Mouse (Mus musculus): ENCODE measurements at regions not wholly inside any gene's neighbourhood (a gene's known extent, or its start where the extent isn't known, plus 50 kb on each side); places are given as distances from the start of the nearest gene placed in this dataset.

- no peaks in the 10 kb centered on the region for H3K36me3 ChIP-seq (ENCODE audit: insufficient read depth, low read length)
- H3K27ac ChIP-seq (ENCODE audit: low read length), result peak overlapping the region; percentile 43; the same call in 1 of the 2 replicates
- H3K4me3 ChIP-seq (ENCODE audit: low read depth, low read length), result no peak overlapping the region
- no peak overlapping the region for H3K4me2 ChIP-seq (replicated peaks; ENCODE audit: low read depth, low read length)
- no peak overlapping the region for H3K9ac ChIP-seq (replicated peaks; ENCODE audit: low read depth)
- DNase-seq (ENCODE audit: low spot score), result peak; percentile 76
- H3K27me3 ChIP-seq (replicated peaks; ENCODE audit: insufficient read depth, low read length), result no peaks in the 10 kb centered on the region
- no peaks in the 10 kb centered on the region for H3K9me3 ChIP-seq (ENCODE audit: low read length)
- TF ChIP-seq CTCF (IDR thresholded peaks at IDR 0.05) (no peak), EP300 (IDR thresholded peaks at IDR 0.05) (0 out of 2 replicates have a peak, but pooled peaks have one; percentile 19)
- ATAC-seq, result peak; percentile 45
- WGBS, result 16% methylated on average over 10 of the region's 10 CpGs
- peaks cover 19% of the 10 kb centered on the region for H3K4me1 ChIP-seq (ENCODE audit: insufficient read depth, low read depth, low read length)
Measured at GRCm38 (mm10) chr10:111558675-111559340, 52.7 kb downstream of the Phlda1 start.

- H3K4me1 ChIP-seq (ENCODE audit: insufficient read depth, low read depth, low read length), result peaks cover 19% of the 10 kb centered on the region
- no peaks in the 10 kb centered on the region for H3K9me3 ChIP-seq (ENCODE audit: low read length)
- no peaks in the 10 kb centered on the region for H3K36me3 ChIP-seq (ENCODE audit: insufficient read depth, low read length)
- TF ChIP-seq CTCF (IDR thresholded peaks at IDR 0.05) (no peak), EP300 (IDR thresholded peaks at IDR 0.05) (peak; percentile 79)
- peak overlapping the region; percentile 43; the same call in 1 of the 2 replicates for H3K27ac ChIP-seq (ENCODE audit: low read length)
- ATAC-seq, result peak; percentile 47
- no peak overlapping the region for H3K4me2 ChIP-seq (replicated peaks; ENCODE audit: low read depth, low read length)
- H3K27me3 ChIP-seq (replicated peaks; ENCODE audit: insufficient read depth, low read length), result no peaks in the 10 kb centered on the region
- H3K9ac ChIP-seq (replicated peaks; ENCODE audit: low read depth), result no peak overlapping the region
- DNase-seq (ENCODE audit: low spot score), result peak; percentile 63
- 15% methylated on average over 17 of the region's 17 CpGs for WGBS
- H3K4me3 ChIP-seq (ENCODE audit: low read depth, low read length), result no peak overlapping the region
Measured at GRCm38 (mm10) chr10:111559341-111560246, 53.5 kb downstream of the Phlda1 start.

DNA sequence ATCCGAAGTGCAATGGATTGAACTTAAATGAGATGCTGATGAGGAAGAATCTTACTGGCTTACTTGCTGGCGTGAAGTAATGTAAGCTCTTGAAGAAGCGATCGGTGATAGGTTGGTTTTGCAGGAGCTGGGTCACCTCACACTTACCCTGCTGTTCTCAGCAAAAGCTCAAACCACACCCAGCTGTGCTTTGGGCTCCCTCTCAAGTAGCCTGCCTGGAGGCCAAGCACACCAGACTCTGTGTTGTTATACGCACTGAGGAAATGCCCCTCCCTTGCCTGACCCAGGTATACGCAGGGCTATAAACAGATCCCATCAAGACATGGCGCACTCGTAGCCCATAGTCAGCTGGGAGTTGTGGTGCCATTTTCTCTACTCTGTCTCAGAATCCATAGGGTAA is 56.5 kb downstream of the Phlda1 start:
- Histone ChIP-seq H3K9ac (replicated peaks; ENCODE audit: low read depth) (no peak overlapping the region), H3K4me2 (replicated peaks; ENCODE audit: low read depth, low read length) (no peak overlapping the region), H3K36me3 (ENCODE audit: insufficient read depth, low read length) (no peaks in the 10 kb centered on the region), H3K9me3 (ENCODE audit: low read length) (no peaks in the 10 kb centered on the region), H3K27ac (ENCODE audit: low read length) (no peak overlapping the region), H3K4me3 (ENCODE audit: low read depth, low read length) (no peak overlapping the region), H3K27me3 (replicated peaks; ENCODE audit: insufficient read depth, low read length) (no peaks in the 10 kb centered on the region), H3K4me1 (ENCODE audit: insufficient read depth, low read depth, low read length) (peaks cover 18% of the 10 kb centered on the region)
- TF ChIP-seq EP300 (IDR thresholded peaks at IDR 0.05) (no peak), CTCF (IDR thresholded peaks at IDR 0.05) (no peak)
- ATAC-seq (peak; percentile 46), DNase-seq (ENCODE audit: low spot score) (peak; percentile 39)
- WGBS, result 68% methylated on average over 8 of the region's 8 CpGs

GRCm38 (mm10) chr10:111566873-111567381 is 60.8 kb downstream of the Phlda1 start:
- DNase-seq (ENCODE audit: low spot score) (peak; percentile 43), ATAC-seq (no peak)
- no peak overlapping the region for H3K27ac ChIP-seq (ENCODE audit: low read length)
- H3K4me1 ChIP-seq (ENCODE audit: insufficient read depth, low read depth, low read length), result no peaks in the 10 kb centered on the region
- H3K27me3 ChIP-seq (replicated peaks; ENCODE audit: insufficient read depth, low read length), result no peaks in the 10 kb centered on the region
- TF ChIP-seq EP300 (IDR thresholded peaks at IDR 0.05) (no peak), CTCF (IDR thresholded peaks at IDR 0.05) (no peak)
- no peak overlapping the region for H3K9ac ChIP-seq (replicated peaks; ENCODE audit: low read depth)
- no peak overlapping the region for H3K4me3 ChIP-seq (ENCODE audit: low read depth, low read length)
- no peaks in the 10 kb centered on the region for H3K9me3 ChIP-seq (ENCODE audit: low read length)
- no peaks in the 10 kb centered on the region for H3K36me3 ChIP-seq (ENCODE audit: insufficient read depth, low read length)
- WGBS, result 58% methylated on average over 12 of the region's 12 CpGs
- no peak overlapping the region for H3K4me2 ChIP-seq (replicated peaks; ENCODE audit: low read depth, low read length)

DNA sequence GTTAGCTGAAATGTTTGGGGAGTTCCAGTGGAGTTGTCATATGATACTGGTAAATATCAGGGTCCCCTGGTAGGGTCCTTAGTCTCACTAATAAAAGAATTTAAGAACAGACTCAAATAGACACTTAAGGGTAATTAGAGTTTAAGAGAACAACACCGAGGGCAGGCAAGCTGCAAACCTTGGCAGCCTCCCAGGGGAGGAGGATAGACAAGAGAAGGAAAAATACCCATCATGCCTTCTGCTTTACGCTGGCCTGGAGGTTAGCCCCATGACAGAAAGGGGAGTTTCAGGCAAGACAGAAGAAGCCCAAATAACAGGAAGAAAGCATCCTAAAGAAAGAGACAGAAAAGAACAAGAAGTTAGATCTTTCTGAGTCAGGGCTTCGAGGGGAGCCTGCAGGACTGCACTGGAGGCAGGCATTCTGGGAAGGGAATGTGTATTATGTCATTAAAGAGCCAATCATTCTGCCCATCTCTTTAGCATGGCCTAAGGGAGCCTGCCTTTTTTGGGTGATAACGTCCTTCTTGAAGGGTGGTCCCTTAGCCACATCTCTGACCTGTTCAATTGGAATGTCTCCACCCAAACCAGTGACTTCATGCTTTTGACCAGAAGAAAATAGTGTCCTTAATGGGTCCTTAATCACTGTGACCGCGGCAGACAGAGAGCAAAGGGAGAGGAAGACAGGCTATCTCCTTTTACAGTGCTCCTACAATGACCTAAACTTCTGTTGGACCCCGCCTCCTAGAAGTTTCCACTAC is 64.6 kb downstream of the Phlda1 start:
- no peaks in the 10 kb centered on the region for H3K27me3 ChIP-seq (replicated peaks; ENCODE audit: insufficient read depth, low read length)
- no peaks in the 10 kb centered on the region for H3K36me3 ChIP-seq (ENCODE audit: insufficient read depth, low read length)
- WGBS, result 61% methylated on average over 7 of the region's 7 CpGs
- no peak for DNase-seq (ENCODE audit: low spot score)
- no peaks in the 10 kb centered on the region for H3K9me3 ChIP-seq (ENCODE audit: low read length)
- H3K4me3 ChIP-seq (ENCODE audit: low read depth, low read length), result no peak overlapping the region
- ATAC-seq, result no peak
- H3K4me2 ChIP-seq (replicated peaks; ENCODE audit: low read depth, low read length), result no peak overlapping the region
- TF ChIP-seq CTCF (IDR thresholded peaks at IDR 0.05) (no peak), EP300 (IDR thresholded peaks at IDR 0.05) (no peak)
- no peak overlapping the region for H3K9ac ChIP-seq (replicated peaks; ENCODE audit: low read depth)
- H3K4me1 ChIP-seq (ENCODE audit: insufficient read depth, low read depth, low read length), result peaks cover 5% of the 10 kb centered on the region; the same call in 1 of the 2 replicates
- no peak overlapping the region for H3K27ac ChIP-seq (ENCODE audit: low read length)

All from lung, postnatal 0 days (tissue).